In the genomic region with DNA sequence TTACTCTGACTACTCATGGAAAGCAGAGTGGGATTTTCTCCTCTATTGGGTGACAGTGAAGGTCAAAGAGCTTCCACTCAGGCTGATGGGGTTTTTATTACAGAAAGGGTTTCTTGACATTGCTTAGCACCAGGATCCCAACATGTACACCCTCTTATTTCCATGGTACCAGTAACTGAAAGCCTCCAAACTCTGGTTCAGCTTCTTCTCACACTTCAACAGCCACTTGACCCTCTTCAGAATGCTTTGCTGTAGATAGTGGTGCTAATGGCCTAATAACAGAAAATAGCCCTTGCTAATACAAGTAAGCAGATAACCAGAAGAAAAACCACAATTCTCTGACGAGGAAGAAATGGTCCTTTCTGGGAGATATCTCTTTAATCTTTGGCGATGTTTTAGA, we compare ENCODE assay signal across 21 mouse cellular contexts.
DNase-seq lines count a peak whose midpoint lies in the region; ATAC-seq and TF ChIP-seq lines count a peak whose summit lies in the region.
"Had no signal": no experiment of that assay in that cellular context is flagged by ENCODE, and none has a peak within 500 bp of the region (broad histone marks: within the 10 kb centered on the region; RNA-seq: fewer than 3 reads in every experiment).

No protein-coding gene starts in this region.

- no peak overlapping the region for H3K27ac ChIP-seq in heart, adult 2 months
- H3K27ac ChIP-seq in midbrain, embryonic 14.5 days (replicated peaks; ENCODE audit: low read depth, low read length): no peak overlapping the region
- H3K27ac ChIP-seq: embryonic facial prominence, embryonic 15.5 days; forebrain, embryonic 10.5 days; hindbrain, embryonic 12.5 days had no signal

- no peak overlapping the region for H3K4me3 ChIP-seq in heart, adult 2 months
- no peak overlapping the region for H3K4me3 ChIP-seq in lung, adult 2 months (replicated peaks; ENCODE audit: extremely low read depth, low read depth, low read length)
- H3K4me3 ChIP-seq in midbrain, embryonic 14.5 days (replicated peaks; ENCODE audit: low read depth, low read length): no peak overlapping the region
- H3K4me3 ChIP-seq: embryonic facial prominence, embryonic 15.5 days; erythroblast, embryonic 14.5 days; forebrain, embryonic 10.5 days; hindbrain, embryonic 12.5 days had no signal

- no peak for ATAC-seq in midbrain, embryonic 14.5 days (ENCODE audit: low FRiP score, low TSS enrichment)
- ATAC-seq: CD4-positive, CD25-positive, alpha-beta regulatory T cell, adult 4 months; forebrain, embryonic 14.5 days; hindbrain, embryonic 16.5 days had no signal

- no peaks in the 10 kb centered on the region for H3K9me3 ChIP-seq in midbrain, embryonic 14.5 days (ENCODE audit: control insufficient read depth, low read length)
- H3K9me3 ChIP-seq: embryonic facial prominence, embryonic 15.5 days; forebrain, embryonic 10.5 days; G1E; hindbrain, embryonic 12.5 days had no signal

- no peaks in the 10 kb centered on the region for H3K79me2 ChIP-seq in heart, adult 2 months (replicated peaks; ENCODE audit: control insufficient read depth, insufficient read depth, low read length)

- no peak for TF ChIP-seq EP300 in heart, adult 2 months (IDR thresholded peaks at IDR 0.05; ENCODE audit: insufficient read depth, low read depth, low read length)

- no peak for TF ChIP-seq POLR2A in heart, adult 2 months (IDR thresholded peaks at IDR 0.05; ENCODE audit: insufficient read depth, low read depth, low read length)
- TF ChIP-seq POLR2A in lung, adult 2 months (IDR thresholded peaks at IDR 0.05; ENCODE audit: borderline replicate concordance, extremely low read depth, low read depth, low read length): no peak

- no peaks in the 10 kb centered on the region for H3K27me3 ChIP-seq in heart, adult 2 months (ENCODE audit: control insufficient read depth, insufficient read depth, low read length)
- H3K27me3 ChIP-seq in midbrain, embryonic 14.5 days (ENCODE audit: control insufficient read depth, insufficient read depth, low read length): no peaks in the 10 kb centered on the region
- H3K27me3 ChIP-seq: embryonic facial prominence, embryonic 15.5 days; hindbrain, embryonic 12.5 days had no signal

- peak; percentile 70 for DNase-seq in heart, adult 11 months
- DNase-seq in heart, adult 2 months: no peak
- peak; percentile 11 for DNase-seq in lung, postnatal 36 days
- DNase-seq in lung, adult 2 months: no peak
- peak; percentile 64 to 69 for DNase-seq in heart, postnatal 10 days
- no peak for DNase-seq in embryo, embryonic 11 days
- DNase-seq in midbrain, embryonic 14.5 days: no peak
- DNase-seq: adrenal gland, adult 8-10 months; adrenal gland, postnatal 36 days; B cell, adult 2 months; cerebellum, adult 2 months; kidney, adult 11 months; kidney, adult 9 months had no signal

- no peaks in the 10 kb centered on the region for H3K4me1 ChIP-seq in heart, adult 2 months (ENCODE audit: control insufficient read depth, insufficient read depth, low read length)
- H3K4me1 ChIP-seq in lung, adult 2 months (ENCODE audit: control insufficient read depth, insufficient read depth, low read length): no peaks in the 10 kb centered on the region
- no peaks in the 10 kb centered on the region for H3K4me1 ChIP-seq in midbrain, embryonic 14.5 days (ENCODE audit: control insufficient read depth, insufficient read depth, low read length)
- H3K4me1 ChIP-seq: embryonic facial prominence, embryonic 15.5 days; forebrain, embryonic 10.5 days; hindbrain, embryonic 12.5 days had no signal

- no peak for TF ChIP-seq CTCF in heart, adult 2 months (IDR thresholded peaks at IDR 0.05)
- TF ChIP-seq CTCF in lung, adult 2 months (IDR thresholded peaks at IDR 0.05; ENCODE audit: insufficient read depth, low read length): no peak

- WGBS in heart, adult 2 months: 50% methylated on average over 2 of the region's 2 CpGs
- 78% methylated on average over 2 of the region's 2 CpGs for WGBS in lung, adult 2 months
- WGBS in midbrain, embryonic 14.5 days: 91% methylated on average over 2 of the region's 2 CpGs

- H3K36me3 ChIP-seq in heart, adult 2 months (ENCODE audit: control insufficient read depth, insufficient read depth, low read length): no peaks in the 10 kb centered on the region
- H3K36me3 ChIP-seq in midbrain, embryonic 14.5 days (ENCODE audit: control insufficient read depth, insufficient read depth, low read length): no peaks in the 10 kb centered on the region
- H3K36me3 ChIP-seq: embryonic facial prominence, embryonic 15.5 days; forebrain, embryonic 10.5 days; G1E; hindbrain, embryonic 12.5 days had no signal

- no peak overlapping the region for H3K9ac ChIP-seq in heart, adult 2 months (ENCODE audit: low read depth, low read length)
- H3K9ac ChIP-seq in midbrain, embryonic 14.5 days (replicated peaks; ENCODE audit: low read length): no peak overlapping the region
- H3K9ac ChIP-seq: embryonic facial prominence, embryonic 15.5 days; hindbrain, embryonic 12.5 days had no signal

- H3K4me2 ChIP-seq in midbrain, embryonic 14.5 days (ENCODE audit: low read length): no peak overlapping the region
- H3K4me2 ChIP-seq: embryonic facial prominence, embryonic 15.5 days; hindbrain, embryonic 12.5 days had no signal

- intact Hi-C loops in heart, adult 2 months (cut with DNase I): no loop called here
- intact Hi-C loops in heart, postnatal 10 days (cut with DNase I): no loop called here

Comparison
In these comparisons a context has a peak if more than half of its experiments do, and no peak if none do; other contexts are left out.
1. DNase-seq: peak in heart, adult 11 months (single experiment), lung, postnatal 36 days (single experiment) and heart, postnatal 10 days (2 of 2); none in heart, adult 2 months (0 of 2), lung, adult 2 months (single experiment), embryo, embryonic 11 days (single experiment) and midbrain, embryonic 14.5 days (single experiment).